Mouse (Mus musculus) kidney, adult 11 months (tissue): Measurements from ENCODE around the gene Ppm1m.

Source experiments
- DNase-seq: peaks from one replicate; pipeline ENCODE4 v3.0.0; 2022

The Ppm1m gene

GRCm38 (mm10) chr9:106216971-106217370 is 17.4 kb upstream of the Ppm1m start:
- DNase-seq = no peak

- DNase-seq = no peak
These were observed 16.0 kb upstream of the Ppm1m start for GRCm38 (mm10) chr9:106215341-106216125.

GRCm38 (mm10) chr9:106212594-106212981 is 13.0 kb upstream of the Ppm1m start:
- DNase-seq = no peak

GRCm38 (mm10) chr9:106211680-106212593 is 12.4 kb upstream of the Ppm1m start:
- peak; percentile 80 for DNase-seq

GRCm38 (mm10) chr9:106210853-106211609 is 11.5 kb upstream of the Ppm1m start:
- no peak for DNase-seq

- DNase-seq = no peak
These were observed 10.4 kb upstream of the Ppm1m start for GRCm38 (mm10) chr9:106209954-106210353.

GRCm38 (mm10) chr9:106208181-106208580 is 8.6 kb upstream of the Ppm1m start:
- DNase-seq = no peak

- DNase-seq = no peak
These were observed 7.0 kb upstream of the Ppm1m start for GRCm38 (mm10) chr9:106206515-106206914.

GRCm38 (mm10) chr9:106205713-106206290 is 6.3 kb upstream of the Ppm1m start:
- no peak for DNase-seq

GRCm38 (mm10) chr9:106203990-106204851 is 4.7 kb upstream of the Ppm1m start:
- DNase-seq = no peak

- DNase-seq = peak; percentile 91
These were observed 3.5 kb upstream of the Ppm1m start, which contains the start of gene Twf2 for GRCm38 (mm10) chr9:106202819-106203636. Twf2 (plus strand) TSS chr9:106203108.

GRCm38 (mm10) chr9:106201895-106202294 is 2.3 kb upstream of the Ppm1m start:
- no peak for DNase-seq

- peak; percentile 65 for DNase-seq
These were observed 536 bp downstream of the Ppm1m start for GRCm38 (mm10) chr9:106198962-106199458.

GRCm38 (mm10) chr9:106197732-106198131 is 1.8 kb downstream of the Ppm1m start:
- DNase-seq = no peak

GRCm38 (mm10) chr9:106197081-106197713 is 2.3 kb downstream of the Ppm1m start:
- DNase-seq = no peak

- no peak for DNase-seq
These were observed 3.9 kb downstream of the Ppm1m start for GRCm38 (mm10) chr9:106195693-106196092.

- DNase-seq = no peak
These were observed 5.4 kb downstream of the Ppm1m start for GRCm38 (mm10) chr9:106193930-106194807.

GRCm38 (mm10) chr9:106192998-106193397 is 6.5 kb downstream of the Ppm1m start:
- DNase-seq = no peak

- DNase-seq = no peak
These were observed 7.5 kb downstream of the Ppm1m start for GRCm38 (mm10) chr9:106192024-106192423.
